Mouse (Mus musculus) spleen, adult 2 months (tissue): ENCODE measurements around the gene Hectd4.

Source experiments
- CTCF ChIP-seq: fragments of 200-500 bp; IDR thresholded peaks from 2 replicates; pipeline ENCODE4 v1.5.1; 2011; ENCODE audit warnings: mild to moderate bottlenecking, inconsistent platforms; ENCODE audit not compliant: insufficient read depth, insufficient read length, insufficient replicate concordance; ENCODE audit errors: extremely low read depth
- POLR2A ChIP-seq: fragments of 200-500 bp; IDR thresholded peaks from 2 replicates; pipeline ENCODE4 v1.6.1; 2011; ENCODE audit warnings: low read depth, low read length, inconsistent platforms

DNA sequence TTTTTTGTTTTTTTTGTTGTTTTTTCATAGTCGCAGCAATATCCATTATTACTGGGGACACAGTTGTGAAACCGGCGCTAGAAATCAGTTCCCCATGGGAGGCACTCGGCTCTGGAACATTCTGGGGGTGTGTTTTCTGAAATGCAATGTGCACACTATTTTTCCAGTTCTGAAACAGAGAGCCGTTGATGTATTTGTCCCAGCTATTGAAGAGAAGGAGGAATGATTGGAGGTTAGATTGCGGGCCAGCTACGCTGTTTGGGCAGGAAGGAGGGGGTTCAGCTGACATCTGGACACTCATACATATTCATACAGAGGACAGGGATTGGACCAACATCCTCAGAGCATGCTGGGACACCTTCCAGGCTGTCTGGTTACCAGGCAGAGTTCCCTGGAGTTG is 169.1 kb downstream of the Hectd4 start:
- TF ChIP-seq CTCF (no peak), POLR2A (no peak)
